Mouse (Mus musculus) adrenal gland, adult 2 months (tissue): ENCODE data around the gene 9130230L23Rik. TPM values are rescaled to one million over a fixed set of nuclear protein-coding genes. Genes with fewer than 3 reads are reported as not detected.
A peak's percentile ranks its signal among the peaks of the same experiment; 100 is the strongest.

Experiments used
- DNase-seq: peaks from one replicate; pipeline ENCODE4 v3.0.0; 2021
- microRNA-seq, 2 experiments: library from miRNA; unstranded; fragments of <30 nt; microRNA quantifications; one replicate each; pipeline ENCODE4 v1.2.0; 2021
- polyA plus RNA-seq: library from polyadenylated mRNA; depleted of rRNA; stranded (reverse); fragments of >200 nt; gene quantifications from 2 replicates; pipeline ENCODE4 v1.2.3, GENCODE M21; 2012; rRNA removed
- total RNA-seq, 2 experiments: library from RNA; stranded (reverse); gene quantifications; 2 replicates each; pipeline ENCODE4 v1.2.3; 2021

9130230L23Rik gene
- total and polyA plus RNA-seq, 3 experiments = 0.24 to 2.5 TPM; not detected in 1

DNA sequence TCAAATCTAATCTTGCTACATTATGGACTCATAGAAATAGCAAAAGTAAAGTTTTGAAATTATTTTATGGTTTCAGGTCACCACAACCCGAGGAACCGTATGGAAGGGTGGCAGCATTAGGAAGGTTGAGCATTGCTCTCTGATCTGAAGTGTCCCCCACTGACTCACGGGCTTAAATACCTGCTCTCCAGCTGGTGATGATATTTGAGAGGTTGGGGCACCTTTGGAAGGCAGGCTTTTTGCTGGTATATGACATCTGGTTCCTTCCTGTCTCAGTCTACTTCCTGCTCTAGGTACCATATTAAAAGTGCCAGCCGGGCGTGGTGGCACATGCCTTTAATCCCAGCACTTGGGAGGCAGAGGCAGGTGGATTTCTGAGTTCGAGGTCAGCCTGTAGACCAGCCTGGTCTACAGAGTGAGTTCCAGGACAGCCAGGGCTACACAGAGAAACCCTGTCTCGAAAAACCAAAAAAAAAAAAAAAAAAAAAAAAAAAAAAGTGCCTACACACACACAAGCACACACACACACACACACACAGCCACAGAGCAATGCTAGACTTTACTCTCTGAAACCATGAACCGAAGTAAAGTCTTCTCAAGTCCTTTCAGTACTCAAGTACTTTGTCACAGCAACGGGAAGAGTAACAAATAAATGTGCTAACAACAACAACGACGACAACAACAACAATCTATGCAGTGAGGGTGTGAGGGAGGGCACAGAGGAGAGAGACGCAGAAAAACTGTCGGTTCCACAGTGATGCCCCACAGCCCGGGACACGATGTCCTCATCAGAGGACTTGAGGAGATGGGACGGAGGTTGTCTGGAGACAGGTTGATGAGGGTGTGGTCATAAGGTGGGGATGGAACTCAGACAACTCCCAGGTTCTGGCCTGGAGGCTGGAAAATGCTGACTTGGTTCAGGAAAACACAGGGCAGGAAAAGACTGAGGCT, 49.7 kb downstream of the 9130230L23Rik start:
- DNase-seq = no peak

GRCm38 (mm10) chr5:65951513-65951909, 52.6 kb downstream of the 9130230L23Rik start:
- no peak for DNase-seq

GRCm38 (mm10) chr5:65950679-65951512, 53.2 kb downstream of the 9130230L23Rik start:
- no peak for DNase-seq

DNA sequence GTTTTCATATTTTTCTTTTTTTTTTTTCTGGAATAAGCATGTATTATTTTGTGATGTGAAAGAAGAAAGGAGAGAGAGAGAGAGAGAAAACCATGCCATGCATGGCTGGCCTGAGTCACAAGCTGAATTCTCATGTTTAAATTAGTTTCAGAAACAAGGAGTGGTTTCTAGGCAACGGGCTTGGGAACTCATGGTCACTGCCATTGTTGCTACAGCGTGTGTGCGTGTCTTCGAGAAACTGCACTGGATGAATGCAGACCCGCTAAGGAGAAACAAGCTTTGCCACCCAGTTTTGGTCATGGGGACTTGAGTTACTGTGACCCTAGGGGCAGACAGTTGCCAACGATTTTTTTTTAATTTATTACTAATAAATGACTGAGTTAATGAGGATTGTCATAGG, 53.8 kb downstream of the 9130230L23Rik start:
- peak; percentile 14 for DNase-seq

DNA sequence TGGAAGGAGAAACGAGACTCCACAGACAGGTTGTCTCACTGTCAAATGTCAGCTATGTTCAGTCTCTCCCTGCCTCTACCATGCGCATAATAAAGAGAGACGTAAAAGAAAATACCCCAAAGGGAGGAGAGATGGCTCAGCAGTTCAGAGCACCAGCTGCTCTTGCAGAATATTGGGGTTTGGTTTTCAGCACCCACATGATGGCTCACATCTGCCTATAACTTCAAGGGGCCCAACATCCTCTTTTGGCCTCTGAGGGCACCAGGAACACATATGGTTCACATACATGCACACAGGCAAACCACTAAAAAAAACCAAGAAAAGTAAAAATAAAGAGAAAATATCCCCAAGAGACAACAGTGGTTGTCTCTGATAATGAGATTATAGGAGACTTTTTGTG, 54.3 kb downstream of the 9130230L23Rik start:
- DNase-seq = no peak

DNA sequence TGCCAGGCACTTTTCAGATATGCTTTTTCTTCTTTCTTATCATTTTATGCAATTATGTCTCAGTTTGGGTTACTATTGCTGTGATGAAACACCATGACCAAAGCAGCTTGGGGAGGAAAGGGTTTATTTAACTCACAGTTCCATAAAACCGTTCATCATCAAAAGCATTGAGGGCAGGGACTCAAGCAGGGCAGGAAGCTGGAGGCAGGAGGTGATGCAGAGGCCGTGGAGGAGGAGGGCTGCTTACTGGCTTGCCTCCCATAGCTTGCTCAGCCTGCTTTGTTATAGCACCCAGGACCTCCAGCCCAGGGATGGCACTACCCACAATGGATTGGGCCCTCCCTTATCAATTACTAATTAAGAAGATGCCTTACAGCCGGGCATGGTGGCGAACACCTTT, 62.9 kb downstream of the 9130230L23Rik start:
- DNase-seq = no peak

- peak; percentile 82 for DNase-seq
Measured at GRCm38 (mm10) chr5:65937998-65938715, 65.9 kb downstream of the 9130230L23Rik start.

DNA sequence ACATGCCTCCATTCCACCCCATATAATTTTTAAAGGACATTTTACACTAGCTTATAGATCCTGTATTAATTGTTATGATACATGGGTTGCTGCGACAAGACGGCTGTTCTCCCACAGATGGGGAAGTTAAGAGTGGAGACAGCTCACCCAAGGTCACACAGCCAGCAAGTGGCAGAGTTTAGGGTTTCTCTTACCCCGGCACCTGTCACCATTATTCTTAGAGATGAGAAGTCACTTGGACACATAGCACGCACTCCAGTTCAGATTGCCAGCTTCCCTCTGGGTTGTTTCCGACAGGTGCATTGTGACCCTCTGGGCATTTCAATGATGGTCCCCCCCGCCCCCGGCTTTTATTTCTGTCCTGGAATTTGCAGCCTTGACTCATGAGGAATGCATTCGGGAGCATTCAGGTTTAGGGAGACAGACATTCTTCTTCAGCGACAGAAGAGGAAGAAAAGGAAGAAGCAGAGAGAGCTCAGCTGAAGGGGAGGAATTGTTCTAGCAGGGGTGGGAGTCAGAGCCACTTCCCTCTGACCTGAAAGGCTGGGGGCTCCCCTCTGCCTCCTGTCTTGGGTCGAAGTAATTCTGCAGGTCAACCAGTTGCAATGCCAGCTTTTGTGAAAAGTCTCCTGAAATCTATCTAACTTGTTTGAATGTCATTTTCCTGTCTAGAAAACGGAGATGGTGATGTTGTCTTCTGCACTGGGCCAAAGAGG, 66.9 kb downstream of the 9130230L23Rik start:
- DNase-seq = peak; percentile 46

DNA sequence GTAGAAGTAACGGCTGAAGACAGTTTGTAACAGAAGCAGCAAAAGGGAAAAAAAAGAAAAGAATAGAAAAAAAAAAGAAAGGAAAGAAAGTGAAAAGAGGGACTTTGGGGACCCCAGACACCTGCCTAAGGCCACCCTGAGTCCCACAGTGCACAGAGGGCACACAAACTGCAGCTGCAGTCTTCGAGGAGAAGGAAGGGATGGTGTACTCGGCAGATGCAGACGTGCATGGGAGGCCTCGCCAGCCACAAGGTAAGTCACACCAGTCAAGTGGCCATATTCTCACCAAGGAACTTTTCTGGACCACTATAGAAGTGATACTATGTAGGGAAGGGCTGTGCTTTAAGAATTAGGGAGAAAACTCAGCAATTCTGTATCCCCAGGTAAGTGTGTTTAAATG, 69.3 kb downstream of the 9130230L23Rik start, which contains the start of gene Chrna9:
Gene Chrna9, plus strand, starts transcription at position 139 of the 400 bp plus-strand sequence.
- no peak for DNase-seq

- DNase-seq = no peak
Measured at GRCm38 (mm10) chr5:65933764-65934163, 70.3 kb downstream of the 9130230L23Rik start.

- no peak for DNase-seq
Measured at GRCm38 (mm10) chr5:65933258-65933657, 70.8 kb downstream of the 9130230L23Rik start.

DNA sequence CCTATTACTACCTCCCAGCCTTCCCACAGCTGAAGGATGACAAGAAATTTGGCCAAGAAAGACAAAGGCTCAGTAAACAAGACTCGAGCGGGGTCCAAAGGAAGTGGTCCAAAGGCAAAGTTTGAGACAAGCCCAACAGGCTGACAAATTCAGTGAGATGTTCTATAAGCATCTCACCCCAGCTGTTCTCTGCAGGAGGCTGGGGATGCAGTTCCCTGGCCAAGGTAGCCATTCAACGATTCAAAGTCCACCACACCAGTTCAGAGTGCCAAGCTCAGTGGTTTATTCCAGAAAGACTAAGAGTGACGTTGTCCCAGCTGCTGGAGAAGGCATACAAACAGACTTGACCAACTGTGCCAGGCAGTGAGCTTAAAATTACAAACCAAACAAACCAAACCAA, 73.9 kb downstream of the 9130230L23Rik start:
- no peak for DNase-seq

Small RNA genes within 50 kb of the gene (microRNA-seq; reads per million reads assigned to microRNA genes)
- 0 reads per million in 2 experiments for gene Gm25952

Other genes with a start within 250 kb of the 9130230L23Rik start
- gene N4bp2, start 240.8 kb downstream of the 9130230L23Rik start, total RNA-seq = 10 to 100 TPM in 1 of 2 experiments, 1 to 10 TPM in 1; 8.7 to 14.1 TPM
- gene N4bp2, start 240.8 kb downstream of the 9130230L23Rik start, polyA plus RNA-seq = 4.9 and 7.1 TPM in 2 replicates
- gene Rhoh, start 143.1 kb downstream of the 9130230L23Rik start, total RNA-seq = under 1 TPM; 0.52 to 0.69 TPM
- 0.18 and 0.29 TPM in 2 replicates for gene Rhoh, start 143.1 kb downstream of the 9130230L23Rik start, polyA plus RNA-seq
- gene Chrna9, start 69.4 kb downstream of the 9130230L23Rik start, total RNA-seq = not detected
- not detected in 2 replicates for gene Chrna9, start 69.4 kb downstream of the 9130230L23Rik start, polyA plus RNA-seq
- gene Rbm47, start 168.8 kb upstream of the 9130230L23Rik start, total RNA-seq = 100 to 1,000 TPM in 1 of 2 experiments, 10 to 100 TPM in 1; 78.8 to 121 TPM
- 62.9 and 84.7 TPM in 2 replicates for gene Rbm47, start 168.8 kb upstream of the 9130230L23Rik start, polyA plus RNA-seq